Mouse (Mus musculus) lung, embryonic 15.5 days (tissue): ENCODE data around the gene Crk. TPM values are rescaled to one million over a fixed set of nuclear protein-coding genes. Genes with fewer than 3 reads are reported as not detected.
"Not testable (repeated sequence)": the region's sequence is repeated elsewhere in the genome, so short reads cannot be mapped to it uniquely, and the experiment has no call there.

Source experiments
- ATAC-seq: fragments of 200-750 bp; cut with Nextera tagmentation; 2 replicates; pipeline ENCODE4 v1.8.0; 2017; ENCODE audit warnings: moderate number of reproducible peaks, borderline replicate concordance; ENCODE audit not compliant: low FRiP score, low TSS enrichment; ENCODE audit errors: extremely low read depth
- H3K27ac ChIP-seq: fragments of 300-500 bp; sonication (generic); 2 replicates; pipeline ENCODE4 v1.5.1; 2015; ENCODE audit warnings: moderate library complexity, mild to moderate bottlenecking, inconsistent platforms
- H3K27me3 ChIP-seq: fragments of 300-500 bp; sonication (generic); 2 replicates; pipeline ENCODE4 v1.6.1; 2015; ENCODE audit warnings: inconsistent platforms
- H3K36me3 ChIP-seq: fragments of 300-500 bp; sonication (generic); 2 replicates; pipeline ENCODE4 v1.6.1; 2015; ENCODE audit warnings: inconsistent platforms
- H3K4me1 ChIP-seq: fragments of 300-500 bp; sonication (generic); 2 replicates; pipeline ENCODE4 v1.6.1; 2015; ENCODE audit warnings: inconsistent platforms
- H3K4me2 ChIP-seq: fragments of 300-500 bp; sonication (generic); 2 replicates; pipeline ENCODE4 v1.6.1; 2015; ENCODE audit warnings: inconsistent platforms, mild to moderate bottlenecking, moderate library complexity
- H3K4me3 ChIP-seq: fragments of 300-500 bp; sonication (generic); 2 replicates; pipeline ENCODE4 v1.5.1; 2015; ENCODE audit warnings: mild to moderate bottlenecking, inconsistent platforms
- H3K9ac ChIP-seq: fragments of 300-500 bp; sonication (generic); 2 replicates; pipeline ENCODE4 v1.6.1; 2015; ENCODE audit warnings: inconsistent platforms
- H3K9me3 ChIP-seq: fragments of 300-500 bp; sonication (generic); 2 replicates; pipeline ENCODE4 v1.6.1; 2016; ENCODE audit warnings: inconsistent platforms
- WGBS: fragments of 180-500 bp; shearing (Covaris S2); methylation state at CpG from one replicate; pipeline ENCODE4 v1.1.7; 2015; 5-methylcytosine and 5-hydroxymethylcytosine counted together
- polyA plus RNA-seq: library from polyadenylated mRNA; unstranded; fragments of >200 nt; fragmentation: Nextera tagmentation; extraction: Ambion mirVana; gene quantifications from 2 replicates; pipeline ENCODE4 v1.2.1, GENCODE M21; 2015

Gene Crk
- polyA plus RNA-seq, 1 experiment from 2014 or later, result 118 TPM

GRCm38 (mm10) chr11:75700557-75700956 is 21.5 kb downstream of the Crk start:
- no peak overlapping the region for H3K27ac ChIP-seq
- H3K4me3 ChIP-seq, result no peak overlapping the region
- no peaks in the 10 kb centered on the region for H3K27me3 ChIP-seq
- no peak overlapping the region for H3K4me2 ChIP-seq
- no peak overlapping the region for H3K9ac ChIP-seq
- ATAC-seq, result no peak
- peaks cover 89% of the 10 kb centered on the region for H3K36me3 ChIP-seq
- no peaks in the 10 kb centered on the region for H3K9me3 ChIP-seq
- H3K4me1 ChIP-seq, result no peaks in the 10 kb centered on the region
- WGBS, result 90% methylated on average over 5 of the region's 5 CpGs

- Histone ChIP-seq H3K27me3 (no peaks in the 10 kb centered on the region), H3K9me3 (no peaks in the 10 kb centered on the region), H3K4me1 (no peaks in the 10 kb centered on the region), H3K9ac (no peak overlapping the region), H3K4me3 (no peak overlapping the region), H3K4me2 (no peak overlapping the region), H3K36me3 (peaks cover 89% of the 10 kb centered on the region), H3K27ac (no peak overlapping the region)
- no peak for ATAC-seq
- 89% methylated on average over 6 of the region's 6 CpGs for WGBS
Observed at GRCm38 (mm10) chr11:75702761-75703160, 23.7 kb downstream of the Crk start.

GRCm38 (mm10) chr11:75703748-75704147 is 24.7 kb downstream of the Crk start:
- Histone ChIP-seq H3K27ac (no peak overlapping the region), H3K36me3 (peaks cover 81% of the 10 kb centered on the region), H3K27me3 (no peaks in the 10 kb centered on the region), H3K9me3 (no peaks in the 10 kb centered on the region), H3K9ac (no peak overlapping the region), H3K4me3 (no peak overlapping the region), H3K4me2 (no peak overlapping the region), H3K4me1 (no peaks in the 10 kb centered on the region)
- WGBS, result 89% methylated on average over 2 of the region's 2 CpGs
- no peak for ATAC-seq

GRCm38 (mm10) chr11:75713949-75714348 is 34.9 kb downstream of the Crk start:
- Histone ChIP-seq H3K9me3 (no peaks in the 10 kb centered on the region), H3K27me3 (no peaks in the 10 kb centered on the region), H3K4me1 (0 out of 2 replicates have a peak, but pooled peaks cover 5% of the 10 kb centered on the region), H3K4me3 (no peak overlapping the region), H3K4me2 (no peak overlapping the region), H3K27ac (no peak overlapping the region), H3K36me3 (no peaks in the 10 kb centered on the region), H3K9ac (no peak overlapping the region)
- WGBS, result 91% methylated on average over 1 of the region's 1 CpGs
- no peak for ATAC-seq

- Histone ChIP-seq H3K4me2 (no peak overlapping the region), H3K36me3 (no peaks in the 10 kb centered on the region), H3K4me1 (0 out of 2 replicates have a peak, but pooled peaks cover 5% of the 10 kb centered on the region), H3K9me3 (no peaks in the 10 kb centered on the region), H3K27me3 (no peaks in the 10 kb centered on the region), H3K27ac (no peak overlapping the region), H3K9ac (no peak overlapping the region), H3K4me3 (no peak overlapping the region)
- WGBS, result 29% methylated on average over 12 of the region's 12 CpGs
- no peak for ATAC-seq
Observed at GRCm38 (mm10) chr11:75715556-75715955, 36.5 kb downstream of the Crk start.

GRCm38 (mm10) chr11:75716661-75717325 is 37.7 kb downstream of the Crk start:
- no peak for ATAC-seq
- H3K36me3 ChIP-seq, result no peaks in the 10 kb centered on the region
- peaks cover 4% of the 10 kb centered on the region; the same call in 1 of the 2 replicates for H3K9me3 ChIP-seq
- 67% methylated on average over 8 of the region's 8 CpGs for WGBS
- H3K4me3 ChIP-seq, result no peak overlapping the region
- H3K27ac ChIP-seq, result no peak overlapping the region
- H3K4me1 ChIP-seq, result 0 out of 2 replicates have a peak, but pooled peaks cover 5% of the 10 kb centered on the region
- H3K9ac ChIP-seq, result no peak overlapping the region
- H3K27me3 ChIP-seq, result no peaks in the 10 kb centered on the region
- no peak overlapping the region for H3K4me2 ChIP-seq

- no peak for ATAC-seq
- WGBS, result 38% methylated on average over 4 of the region's 4 CpGs
Observed at GRCm38 (mm10) chr11:75722339-75722738, 43.3 kb downstream of the Crk start.

GRCm38 (mm10) chr11:75727168-75727567 is 48.1 kb downstream of the Crk start:
- H3K9me3 ChIP-seq, result no peaks in the 10 kb centered on the region
- no peak overlapping the region for H3K27ac ChIP-seq
- no peak overlapping the region for H3K4me2 ChIP-seq
- H3K9ac ChIP-seq, result no peak overlapping the region
- H3K36me3 ChIP-seq, result no peaks in the 10 kb centered on the region
- H3K4me1 ChIP-seq, result peaks cover 11% of the 10 kb centered on the region
- H3K4me3 ChIP-seq, result no peak overlapping the region
- H3K27me3 ChIP-seq, result no peaks in the 10 kb centered on the region
- ATAC-seq, result no peak
- WGBS, result 54% methylated on average over 2 of the region's 2 CpGs

More at GRCm38 (mm10) chr11:75722339-75722738, 43.3 kb downstream of the Crk start:
- Histone ChIP-seq H3K4me3 (no peak overlapping the region), H3K4me1 (0 out of 2 replicates have a peak, but pooled peaks cover 5% of the 10 kb centered on the region), H3K4me2 (no peak overlapping the region), H3K9me3 (peaks cover 4% of the 10 kb centered on the region; the same call in 1 of the 2 replicates), H3K36me3 (no peaks in the 10 kb centered on the region), H3K9ac (no peak overlapping the region), H3K27ac (no peak overlapping the region), H3K27me3 (no peaks in the 10 kb centered on the region)

- not testable (repeated sequence) for ATAC-seq, H3K27ac ChIP-seq, H3K27me3 ChIP-seq, H3K9me3 ChIP-seq, H3K4me3 ChIP-seq, H3K36me3 ChIP-seq, H3K4me2 ChIP-seq, H3K9ac ChIP-seq
- 76% methylated on average over 6 of the region's 6 CpGs for WGBS
- H3K4me1 ChIP-seq, result peaks cover 15% of the 10 kb centered on the region
Observed at GRCm38 (mm10) chr11:75727659-75728058, 48.6 kb downstream of the Crk start.

- peak; percentile 97 for ATAC-seq
- WGBS, result under 1% methylated on average over 58 of the region's 76 CpGs
- Histone ChIP-seq H3K27me3 (no peaks in the 10 kb centered on the region), H3K4me2 (peak within 1 kb of the TSS; percentile 75), H3K4me1 (peaks cover 41% of the 10 kb centered on the region), H3K36me3 (0 out of 2 replicates have a peak, but pooled peaks cover under 1% of the 10 kb centered on the region), H3K27ac (peak within 1 kb of the TSS; percentile 97), H3K4me3 (peak within 1 kb of the TSS; percentile 90), H3K9ac (peak within 1 kb of the TSS; percentile 99), H3K9me3 (no peaks in the 10 kb centered on the region)
Observed at GRCm38 (mm10) chr11:75732434-75733226, 53.6 kb downstream of the Crk start, which contains the start of gene Ywhae. Ywhae (plus strand) TSS chr11:75732869.

- H3K9me3 ChIP-seq, result no peaks in the 10 kb centered on the region
- H3K9ac ChIP-seq, result peak overlapping the region; percentile 99
- H3K4me3 ChIP-seq, result peak overlapping the region; percentile 90
- H3K36me3 ChIP-seq, result peaks cover 8% of the 10 kb centered on the region
- peaks cover 41% of the 10 kb centered on the region for H3K4me1 ChIP-seq
- H3K4me2 ChIP-seq, result peak overlapping the region; percentile 69
- WGBS, result under 1% methylated on average over 49 of the region's 52 CpGs
- no peaks in the 10 kb centered on the region for H3K27me3 ChIP-seq
- ATAC-seq, result peak; percentile 60
- peak overlapping the region; percentile 97 for H3K27ac ChIP-seq
Observed at GRCm38 (mm10) chr11:75733227-75733940, 54.3 kb downstream of the Crk start.
